Mouse (Mus musculus) limb, embryonic 14.5 days (tissue): ENCODE measurements at regions not wholly inside any gene's neighbourhood (a gene's known extent, or its start where the extent isn't known, plus 50 kb on each side); places are given as distances from the start of the nearest gene placed in this dataset.

Experiments used
- ATAC-seq: fragments of 200-750 bp; cut with Nextera tagmentation; 2 replicates; pipeline ENCODE4 v1.8.0; 2017; ENCODE audit warnings: low read depth, moderate number of reproducible peaks, moderate TSS enrichment; ENCODE audit not compliant: low FRiP score
- DNase-seq: peaks from one replicate; pipeline ENCODE4 v3.0.0-alpha.2; 2015; ENCODE audit warnings: low spot score
- H3K27ac ChIP-seq: fragments of 300-500 bp; sonication (generic); replicated peaks from 2 replicates; pipeline ENCODE4 v1.5.1; 2014; ENCODE audit warnings: low read depth, mild to moderate bottlenecking, low read length, moderate library complexity, mixed read lengths
- H3K27me3 ChIP-seq: fragments of 300-500 bp; sonication (generic); 2 replicates; pipeline ENCODE4 v1.6.1; 2014; ENCODE audit warnings: low read length, mixed read lengths; ENCODE audit not compliant: control insufficient read depth, insufficient read depth
- H3K36me3 ChIP-seq: fragments of 300-500 bp; sonication (generic); 2 replicates; pipeline ENCODE4 v1.6.1; 2014; ENCODE audit warnings: mild to moderate bottlenecking, low read length, moderate library complexity, mixed read lengths; ENCODE audit not compliant: control insufficient read depth, insufficient read depth
- H3K4me1 ChIP-seq: fragments of 300-500 bp; sonication (generic); 2 replicates; pipeline ENCODE4 v1.6.1; 2014; ENCODE audit warnings: antibody characterized with exemption, low read length, mixed read lengths; ENCODE audit not compliant: control insufficient read depth, insufficient read depth
- H3K4me2 ChIP-seq: fragments of 300-500 bp; sonication (generic); replicated peaks from 2 replicates; pipeline ENCODE4 v1.6.1; 2014; ENCODE audit warnings: low read depth, mild to moderate bottlenecking, low read length, moderate library complexity; ENCODE audit not compliant: severe bottlenecking
- H3K4me3 ChIP-seq: fragments of 300-500 bp; sonication (generic); replicated peaks from 2 replicates; pipeline ENCODE4 v1.5.1; 2014; ENCODE audit warnings: low read length
- H3K9ac ChIP-seq: fragments of 300-500 bp; sonication (generic); 2 replicates; pipeline ENCODE4 v1.6.1; 2014; ENCODE audit warnings: mild to moderate bottlenecking, low read depth, low read length, moderate library complexity; ENCODE audit not compliant: severe bottlenecking
- H3K9me3 ChIP-seq: fragments of 300-500 bp; sonication (generic); 2 replicates; pipeline ENCODE4 v1.6.1; 2016; ENCODE audit warnings: low read length; ENCODE audit not compliant: control insufficient read depth
- POLR2A ChIP-seq: fragments of 200-500 bp; IDR thresholded peaks from 2 replicates; pipeline ENCODE4 v1.8.0; 2012; ENCODE audit warnings: inconsistent platforms, mild to moderate bottlenecking, moderate library complexity, borderline replicate concordance; ENCODE audit not compliant: insufficient read depth, insufficient read length; ENCODE audit errors: extremely low read depth
- WGBS: fragments of 180-500 bp; shearing (Covaris S2); extraction: QIAGEN DNeasy Blood & Tissue Kit; methylation state at CpG from one replicate; pipeline ENCODE4 v1.1.7; 2014; 5-methylcytosine and 5-hydroxymethylcytosine counted together

GRCm38 (mm10) chr6:143474396-143474795 lies 307.4 kb downstream of the Etnk1 start:
- Histone ChIP-seq H3K27me3 (no peaks in the 10 kb centered on the region), H3K9ac (no peak overlapping the region), H3K4me2 (no peak overlapping the region), H3K4me1 (no peaks in the 10 kb centered on the region), H3K9me3 (no peaks in the 10 kb centered on the region), H3K27ac (no peak overlapping the region), H3K4me3 (no peak overlapping the region), H3K36me3 (no peaks in the 10 kb centered on the region)
- 90% methylated on average over 5 of the region's 5 CpGs for WGBS
- TF ChIP-seq POLR2A: no peak
- no peak for ATAC-seq
- DNase-seq: no peak

- Histone ChIP-seq H3K4me2 (no peak overlapping the region), H3K4me1 (no peaks in the 10 kb centered on the region), H3K27ac (no peak overlapping the region), H3K4me3 (no peak overlapping the region), H3K36me3 (no peaks in the 10 kb centered on the region), H3K9me3 (no peaks in the 10 kb centered on the region), H3K27me3 (no peaks in the 10 kb centered on the region), H3K9ac (no peak overlapping the region)
- ATAC-seq (no peak), DNase-seq (no peak)
- 77% methylated on average over 7 of the region's 7 CpGs for WGBS
- no peak for TF ChIP-seq POLR2A
These were observed 308.3 kb downstream of the Etnk1 start for GRCm38 (mm10) chr6:143475296-143475695.

- ATAC-seq: no peak
- 92% methylated on average over 2 of the region's 2 CpGs for WGBS
- H3K9ac ChIP-seq: no peak overlapping the region
These were observed 310.4 kb downstream of the Etnk1 start for GRCm38 (mm10) chr6:143477396-143477795.

DNA sequence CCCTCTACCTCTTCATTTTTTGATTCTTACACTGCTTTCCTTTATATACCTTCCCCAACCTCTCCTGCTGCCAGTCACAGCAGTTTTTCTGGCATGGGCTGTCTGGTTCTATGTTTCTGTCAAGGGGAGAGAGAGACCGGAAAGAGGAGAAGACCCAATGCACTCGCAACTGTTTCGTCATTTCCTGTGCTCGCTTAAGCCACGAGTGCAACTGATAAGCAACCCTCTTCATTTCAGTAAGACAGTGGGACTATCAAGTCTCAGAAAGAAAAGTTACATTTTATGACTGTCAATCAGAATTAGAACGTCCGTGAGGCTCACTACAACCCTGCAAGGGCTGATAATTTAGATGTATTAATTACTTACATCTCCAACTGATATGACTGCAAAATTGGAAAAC lies 312.2 kb downstream of the Etnk1 start:
- Histone ChIP-seq H3K4me2 (no peak overlapping the region), H3K9ac (no peak overlapping the region), H3K4me1 (no peaks in the 10 kb centered on the region), H3K27ac (no peak overlapping the region), H3K27me3 (no peaks in the 10 kb centered on the region), H3K9me3 (no peaks in the 10 kb centered on the region), H3K36me3 (no peaks in the 10 kb centered on the region), H3K4me3 (no peak overlapping the region)
- DNase-seq (no peak), ATAC-seq (no peak)
- WGBS: 46% methylated on average over 7 of the region's 7 CpGs
- TF ChIP-seq POLR2A: no peak

More at GRCm38 (mm10) chr6:143477396-143477795, 310.4 kb downstream of the Etnk1 start:
- no peak for DNase-seq
- Histone ChIP-seq H3K4me1 (no peaks in the 10 kb centered on the region), H3K27ac (no peak overlapping the region), H3K27me3 (no peaks in the 10 kb centered on the region), H3K4me2 (no peak overlapping the region), H3K9me3 (no peaks in the 10 kb centered on the region), H3K4me3 (no peak overlapping the region), H3K36me3 (no peaks in the 10 kb centered on the region)
- TF ChIP-seq POLR2A: no peak

- no peak for ATAC-seq
- no peak for TF ChIP-seq POLR2A
- WGBS: 83% methylated on average over 6 of the region's 6 CpGs
- no peak overlapping the region for H3K4me3 ChIP-seq
- no peak overlapping the region for H3K4me2 ChIP-seq
- DNase-seq: no peak
- H3K9ac ChIP-seq: no peak overlapping the region
- no peak overlapping the region for H3K27ac ChIP-seq
- no peaks in the 10 kb centered on the region for H3K9me3 ChIP-seq
- no peaks in the 10 kb centered on the region for H3K4me1 ChIP-seq
- H3K27me3 ChIP-seq: no peaks in the 10 kb centered on the region
- no peaks in the 10 kb centered on the region for H3K36me3 ChIP-seq
These were observed 312.8 kb downstream of the Etnk1 start for GRCm38 (mm10) chr6:143479701-143480388.
